Mouse (Mus musculus) G1E (cell line): ENCODE measurements at regions not wholly inside any gene's neighbourhood (a gene's known extent, or its start where the extent isn't known, plus 50 kb on each side); places are given as distances from the start of the nearest gene placed in this dataset.

Experiments used
- ATAC-seq: 2 replicates; pipeline ENCODE4 v1.8.0; 2016; ENCODE audit warnings: mild to moderate bottlenecking; ENCODE audit not compliant: insufficient number of reproducible peaks, poor library complexity, low FRiP score, severe bottlenecking; ENCODE audit errors: extremely low read depth
- DNase-seq: peaks from one replicate; pipeline ENCODE4 v3.0.0; 2012; ENCODE audit warnings: low spot score
- H3K27me3 ChIP-seq: 2 replicates; pipeline ENCODE4 v1.6.1; 2012; ENCODE audit warnings: mild to moderate bottlenecking, low read length, inconsistent platforms; ENCODE audit not compliant: insufficient read depth
- H3K36me3 ChIP-seq: replicated peaks from 2 replicates; pipeline ENCODE3; 2012; ENCODE audit warnings: mild to moderate bottlenecking, inconsistent platforms
- H3K4me1 ChIP-seq: 2 replicates; pipeline ENCODE4 v1.6.1; 2012; ENCODE audit warnings: low read depth, low read length, inconsistent platforms, mixed read lengths; ENCODE audit not compliant: insufficient read depth
- H3K4me3 ChIP-seq: 2 replicates; pipeline ENCODE4 v1.5.1; 2012; ENCODE audit warnings: low read depth, mild to moderate bottlenecking, inconsistent platforms, low read length, moderate library complexity, mixed read lengths
- H3K9me3 ChIP-seq: replicated peaks from 2 replicates; pipeline ENCODE4 v1.6.1; 2012; ENCODE audit warnings: inconsistent platforms
- CTCF ChIP-seq: IDR thresholded peaks from 2 replicates; pipeline ENCODE4 v1.5.1; 2012; ENCODE audit warnings: low read depth, low read length, inconsistent platforms, mixed read lengths
- GATA1 ChIP-seq: IDR thresholded peaks from 2 replicates; pipeline ENCODE4 v1.6.1; 2012; ENCODE audit warnings: borderline replicate concordance, low read length, inconsistent platforms, mixed read lengths
- GATA2 ChIP-seq: IDR thresholded peaks from 2 replicates; pipeline ENCODE4 v1.6.1; 2012; ENCODE audit warnings: low read depth, low read length, inconsistent platforms, borderline replicate concordance
- POLR2AphosphoS5 ChIP-seq: IDR thresholded peaks from 2 replicates; pipeline ENCODE4 v1.6.1; 2012; ENCODE audit warnings: low read depth, low read length, inconsistent platforms; ENCODE audit not compliant: insufficient replicate concordance
- TAL1 ChIP-seq: conservative IDR thresholded peaks from 2 replicates; pipeline ENCODE4 v1.6.1; 2012; ENCODE audit warnings: low read depth, low read length, inconsistent platforms, mixed read lengths

DNA sequence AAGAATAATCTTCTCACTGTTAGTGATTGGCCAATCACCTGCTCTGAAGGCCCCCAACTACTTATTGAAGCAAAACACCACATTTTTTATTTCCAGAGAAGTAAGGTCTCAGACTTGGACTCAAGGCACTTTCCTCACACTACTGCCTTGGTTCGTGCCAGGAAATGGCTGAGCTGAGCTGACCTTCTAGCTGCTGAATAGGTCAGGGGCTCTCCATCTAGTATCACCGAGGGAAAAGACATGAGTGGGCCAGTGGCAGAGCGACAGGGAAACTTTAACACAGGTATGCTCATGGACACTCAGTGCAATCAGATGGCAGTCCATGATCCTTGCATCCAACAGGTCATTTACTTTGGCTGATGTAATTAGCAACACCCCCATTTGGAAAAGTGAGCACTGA is 635.3 kb downstream of the Insc start:
- Histone ChIP-seq H3K27me3 (0 out of 2 replicates have a peak, but pooled peaks cover under 1% of the 10 kb centered on the region), H3K4me1 (no peaks in the 10 kb centered on the region), H3K9me3 (no peaks in the 10 kb centered on the region), H3K4me3 (no peak overlapping the region), H3K36me3 (no peaks in the 10 kb centered on the region)
- DNase-seq (no peak), ATAC-seq (no peak)
- no peak for TF ChIP-seq POLR2AphosphoS5
- no peak for TF ChIP-seq GATA1
- no peak for TF ChIP-seq CTCF
- TF ChIP-seq GATA2 = no peak
- TF ChIP-seq TAL1 = no peak

DNA sequence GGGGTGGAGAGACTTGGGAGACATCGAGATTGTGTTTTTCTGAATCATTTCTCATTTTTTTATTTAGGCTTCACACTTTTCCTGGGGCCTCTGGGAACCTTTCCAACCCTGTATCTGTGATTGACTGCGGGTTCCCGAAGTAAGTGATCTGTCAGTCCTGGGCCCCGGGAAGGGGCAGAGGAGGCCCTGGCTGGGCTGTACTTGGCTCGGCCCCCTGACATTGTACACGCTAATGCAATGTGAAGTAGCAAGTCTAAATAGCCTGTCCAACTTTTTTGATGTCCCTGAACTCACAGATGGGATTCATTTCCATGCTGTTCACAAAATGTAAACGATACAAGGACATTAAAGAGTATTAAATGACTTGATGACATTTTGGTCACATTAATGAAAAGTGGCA is 636.1 kb downstream of the Insc start:
- Histone ChIP-seq H3K9me3 (no peaks in the 10 kb centered on the region), H3K27me3 (no peaks in the 10 kb centered on the region), H3K4me3 (no peak overlapping the region), H3K36me3 (no peaks in the 10 kb centered on the region), H3K4me1 (no peaks in the 10 kb centered on the region)
- no peak for DNase-seq
- no peak for ATAC-seq
- TF ChIP-seq POLR2AphosphoS5 (no peak), GATA2 (no peak), TAL1 (no peak), CTCF (no peak), GATA1 (no peak)

DNA sequence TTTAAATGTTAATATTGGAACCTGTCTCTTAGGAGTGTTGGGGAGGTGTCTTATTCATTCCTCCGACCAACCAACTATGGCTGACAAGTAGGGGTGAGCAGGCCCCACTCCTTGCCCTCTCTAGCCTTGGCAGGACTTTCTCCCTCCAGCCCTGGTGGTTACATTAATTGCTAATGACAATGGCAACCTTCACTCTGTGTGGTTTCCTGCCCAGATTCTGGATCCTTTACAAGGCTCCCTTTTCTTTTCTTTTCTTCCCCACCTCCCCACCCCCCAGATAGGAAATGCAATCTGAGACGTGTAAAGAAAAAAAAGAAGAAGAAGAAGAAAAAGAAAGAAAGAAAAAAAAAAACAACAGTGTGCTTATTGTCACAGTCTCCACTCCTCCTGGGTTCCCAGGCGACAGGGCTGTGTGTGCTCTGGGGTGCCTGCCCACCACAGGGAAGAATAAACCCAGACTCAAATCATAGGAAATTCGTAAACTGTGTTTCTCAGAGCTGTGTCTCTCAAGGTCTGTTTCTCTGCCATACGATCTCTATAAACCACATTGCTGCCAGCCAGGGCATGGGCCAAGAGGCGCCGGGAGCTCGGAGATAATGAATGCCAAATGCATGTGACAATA is 637.6 kb downstream of the Insc start:
- TF ChIP-seq CTCF = no peak
- H3K9me3 ChIP-seq = no peaks in the 10 kb centered on the region
- DNase-seq = no peak
- H3K36me3 ChIP-seq = no peaks in the 10 kb centered on the region
- no peak overlapping the region for H3K4me3 ChIP-seq
- no peaks in the 10 kb centered on the region for H3K27me3 ChIP-seq
- no peaks in the 10 kb centered on the region for H3K4me1 ChIP-seq
- ATAC-seq = no peak

DNA sequence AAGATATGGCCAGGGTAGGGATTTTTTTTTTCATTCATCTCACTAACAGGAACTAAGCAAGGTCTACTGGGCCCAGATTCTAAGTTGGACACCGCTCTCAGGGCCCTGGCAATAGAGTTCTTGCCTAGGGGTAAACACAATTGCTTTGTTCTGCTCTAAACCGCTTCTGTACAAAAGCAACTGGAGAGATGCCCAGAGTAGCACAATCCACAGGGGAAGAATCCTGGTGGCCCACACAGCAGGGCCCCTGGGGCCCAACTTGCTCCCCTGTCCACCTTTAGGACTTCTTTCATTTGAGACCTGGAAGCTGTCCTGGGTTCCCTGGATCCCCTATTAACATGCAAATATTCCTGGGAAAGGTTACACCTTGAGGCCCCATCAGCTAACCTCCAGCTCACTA is 639.4 kb downstream of the Insc start:
- H3K4me1 ChIP-seq = no peaks in the 10 kb centered on the region
- TF ChIP-seq TAL1 = no peak
- no peak for TF ChIP-seq POLR2AphosphoS5
- no peak for TF ChIP-seq GATA2
- TF ChIP-seq GATA1 = no peak
- TF ChIP-seq CTCF = no peak
- H3K4me3 ChIP-seq = no peak overlapping the region
- DNase-seq (no peak), ATAC-seq (no peak)
- no peaks in the 10 kb centered on the region for H3K9me3 ChIP-seq
- H3K27me3 ChIP-seq = no peaks in the 10 kb centered on the region
- no peaks in the 10 kb centered on the region for H3K36me3 ChIP-seq

DNA sequence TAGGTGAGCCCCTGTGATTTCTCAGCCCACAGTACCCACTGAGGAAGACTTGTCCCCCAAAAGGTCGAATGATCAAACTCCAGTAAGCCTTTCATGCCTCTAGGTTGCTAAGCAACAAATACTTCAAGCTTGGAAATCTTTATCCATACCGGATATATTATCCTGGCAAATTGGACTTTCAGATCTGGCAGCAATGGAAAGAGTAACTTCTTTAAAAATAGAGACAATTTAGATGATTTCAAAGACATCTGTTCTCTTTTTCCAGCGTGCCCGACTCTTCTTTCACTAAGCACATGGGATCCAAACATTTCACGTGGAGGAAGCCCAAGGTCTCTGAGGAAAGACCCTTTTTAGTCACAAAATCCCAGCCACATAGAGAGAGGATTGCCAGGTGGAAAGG is 645.4 kb downstream of the Insc start:
- no peaks in the 10 kb centered on the region for H3K36me3 ChIP-seq
- DNase-seq (no peak), ATAC-seq (no peak)
- peaks cover 3% of the 10 kb centered on the region; the same call in 1 of the 2 replicates for H3K27me3 ChIP-seq
- no peaks in the 10 kb centered on the region for H3K9me3 ChIP-seq
- no peaks in the 10 kb centered on the region for H3K4me1 ChIP-seq
- no peak overlapping the region for H3K4me3 ChIP-seq
- TF ChIP-seq CTCF (no peak), GATA1 (no peak), POLR2AphosphoS5 (no peak), GATA2 (no peak), TAL1 (no peak)

DNA sequence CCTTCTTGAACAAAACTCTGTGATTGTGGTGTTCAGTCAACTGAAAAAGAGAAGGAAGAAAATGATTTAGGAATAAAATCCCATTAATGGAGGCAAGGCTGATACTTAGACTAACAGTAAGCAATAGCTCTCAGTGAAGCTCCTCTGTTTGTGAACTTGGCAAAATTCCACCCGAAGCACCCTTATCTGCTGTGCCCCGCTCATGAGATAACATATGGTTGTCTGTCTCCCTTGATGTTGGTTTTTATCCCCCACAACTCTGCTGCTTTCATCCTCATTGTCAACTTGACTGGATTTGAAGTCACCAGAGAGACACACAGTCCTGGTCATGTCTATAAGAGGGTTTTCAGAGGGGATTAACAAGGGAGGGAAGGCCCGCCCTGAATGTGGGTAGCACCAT is 646.1 kb downstream of the Sox6 start:
- no peak for ATAC-seq
- no peaks in the 10 kb centered on the region for H3K9me3 ChIP-seq
- H3K4me1 ChIP-seq = no peaks in the 10 kb centered on the region
- no peaks in the 10 kb centered on the region for H3K36me3 ChIP-seq
- no peak for TF ChIP-seq TAL1
- no peak for TF ChIP-seq POLR2AphosphoS5
- TF ChIP-seq GATA2 = no peak
- TF ChIP-seq CTCF = no peak
- no peak for TF ChIP-seq GATA1
- no peak for DNase-seq
- H3K4me3 ChIP-seq = no peak overlapping the region
- peaks cover 3% of the 10 kb centered on the region; the same call in 1 of the 2 replicates for H3K27me3 ChIP-seq

DNA sequence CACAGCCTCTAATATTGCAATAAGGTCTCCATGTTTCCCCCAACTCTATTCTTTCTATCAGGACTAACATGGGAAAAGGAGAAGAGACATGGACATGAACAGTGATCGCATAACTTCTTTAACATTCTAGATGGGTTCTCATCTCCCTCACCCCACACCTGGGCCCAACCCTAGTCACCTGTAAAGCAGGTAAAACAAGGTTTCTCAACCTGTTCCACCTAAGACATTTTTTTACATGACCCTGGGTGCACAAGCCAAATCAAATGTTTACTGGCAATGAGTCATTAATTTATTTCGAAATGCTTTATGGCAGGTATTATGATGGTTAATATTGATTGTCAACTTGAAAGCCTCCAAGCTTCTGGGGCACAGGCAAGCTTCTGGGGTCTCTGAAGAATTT is 640.4 kb downstream of the Sox6 start:
- TF ChIP-seq POLR2AphosphoS5 = no peak
- TF ChIP-seq TAL1 = no peak
- DNase-seq (no peak), ATAC-seq (no peak)
- H3K4me3 ChIP-seq = no peak overlapping the region
- no peaks in the 10 kb centered on the region for H3K36me3 ChIP-seq
- no peaks in the 10 kb centered on the region; the same call in 1 of the 2 replicates for H3K27me3 ChIP-seq
- H3K9me3 ChIP-seq = no peaks in the 10 kb centered on the region
- no peaks in the 10 kb centered on the region for H3K4me1 ChIP-seq
